Mouse (Mus musculus): Measurements from ENCODE around the gene Gm19935. TPM values are rescaled to one million over a fixed set of nuclear protein-coding genes. Genes with fewer than 3 reads are reported as not detected.

Gm19935 gene
- polyA plus RNA-seq, 1 experiment, result 2.9 TPM

- DNase-seq (ENCODE audit: low read depth), result no peak
Observed at GRCm38 (mm10) chr8:90829825-90830224, 12.6 kb upstream of the Gm19935 start.

DNA sequence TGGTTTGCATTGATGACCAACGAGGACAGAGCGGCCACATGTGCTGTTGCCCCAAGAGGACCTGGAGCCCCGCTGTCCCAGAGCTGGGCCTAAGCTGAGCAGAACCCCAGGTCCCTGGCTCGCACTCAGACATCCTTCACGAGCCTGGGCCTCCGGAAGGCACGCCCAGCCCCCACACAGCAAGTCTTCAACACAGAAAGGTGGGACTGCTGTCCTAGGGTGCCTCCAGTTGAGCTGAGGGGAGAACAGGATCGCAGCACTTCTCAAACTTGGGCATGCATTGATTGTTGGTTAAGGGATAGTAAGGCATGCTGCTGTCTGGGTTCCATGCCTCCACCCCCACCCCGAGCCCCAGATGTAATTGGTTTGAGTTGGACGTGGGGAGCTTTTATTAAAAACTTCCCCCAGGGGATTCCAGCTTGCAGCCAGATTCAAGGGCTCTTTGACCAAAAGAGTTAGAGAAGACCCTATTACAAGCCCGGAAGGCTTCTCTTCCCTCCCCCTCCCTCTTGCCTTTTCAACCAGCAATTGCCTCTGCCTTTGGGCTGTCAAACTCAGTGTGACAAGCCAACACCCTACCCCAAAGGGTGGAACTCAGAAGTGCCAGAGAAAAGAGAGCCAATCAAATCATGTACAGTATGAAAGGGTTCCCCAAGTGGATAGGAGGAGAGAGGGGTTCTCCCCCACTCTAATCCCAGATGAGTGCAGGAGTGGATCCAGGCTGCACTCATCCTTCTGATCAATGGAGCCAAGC is 12.0 kb upstream of the Gm19935 start:
- DNase-seq (ENCODE audit: low read depth), result no peak

- no peak for DNase-seq (ENCODE audit: low read depth)
Observed at GRCm38 (mm10) chr8:90828181-90828986, 11.2 kb upstream of the Gm19935 start, which contains the start of gene Chd9. Gene Chd9 (plus strand): TSS chr8:90828352.

GRCm38 (mm10) chr8:90825459-90825871 is 8.3 kb upstream of the Gm19935 start:
- DNase-seq (ENCODE audit: low read depth), result no peak

- no peak for DNase-seq (ENCODE audit: low read depth)
Observed at GRCm38 (mm10) chr8:90822443-90822842, 5.2 kb upstream of the Gm19935 start.

- no peak for DNase-seq (ENCODE audit: low read depth)
Observed at GRCm38 (mm10) chr8:90820321-90820696, 3.1 kb upstream of the Gm19935 start.

DNA sequence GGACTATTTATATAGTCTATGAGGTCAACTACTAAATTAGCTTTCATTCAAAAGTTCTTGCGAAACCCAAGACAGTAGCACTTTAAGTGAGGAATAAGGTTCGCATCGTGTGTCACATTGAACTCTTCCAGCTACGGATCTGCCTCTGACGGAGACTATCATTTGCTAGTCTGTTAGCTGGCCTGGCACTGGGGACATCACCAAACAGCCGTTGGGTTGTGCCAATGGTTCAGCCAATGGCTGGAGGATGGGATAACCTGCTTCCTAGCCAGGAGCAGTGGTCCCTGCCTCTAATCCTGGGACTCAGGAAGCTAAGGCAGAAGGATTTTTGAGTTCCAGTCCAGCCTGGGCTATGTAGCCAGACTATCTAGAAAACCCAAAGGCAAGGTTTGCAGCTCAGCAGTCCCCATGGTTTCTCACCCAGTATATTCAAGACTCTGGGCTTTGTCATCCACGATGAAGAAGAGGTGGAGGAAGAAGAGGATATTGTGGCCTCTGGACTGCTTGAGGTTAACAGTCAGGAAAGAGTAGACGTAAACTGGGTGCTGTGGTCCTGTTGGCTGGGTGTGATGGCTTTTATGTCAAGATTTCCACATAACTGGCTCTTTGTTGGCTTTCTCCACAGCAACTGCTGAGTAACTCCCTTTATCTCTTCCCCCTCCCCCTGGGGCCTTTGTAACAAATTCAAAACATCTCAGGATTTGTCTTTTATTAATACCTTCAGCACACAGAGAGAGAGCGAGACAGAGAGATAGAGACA is 2.5 kb upstream of the Gm19935 start:
- no peak for DNase-seq (ENCODE audit: low read depth)

DNA sequence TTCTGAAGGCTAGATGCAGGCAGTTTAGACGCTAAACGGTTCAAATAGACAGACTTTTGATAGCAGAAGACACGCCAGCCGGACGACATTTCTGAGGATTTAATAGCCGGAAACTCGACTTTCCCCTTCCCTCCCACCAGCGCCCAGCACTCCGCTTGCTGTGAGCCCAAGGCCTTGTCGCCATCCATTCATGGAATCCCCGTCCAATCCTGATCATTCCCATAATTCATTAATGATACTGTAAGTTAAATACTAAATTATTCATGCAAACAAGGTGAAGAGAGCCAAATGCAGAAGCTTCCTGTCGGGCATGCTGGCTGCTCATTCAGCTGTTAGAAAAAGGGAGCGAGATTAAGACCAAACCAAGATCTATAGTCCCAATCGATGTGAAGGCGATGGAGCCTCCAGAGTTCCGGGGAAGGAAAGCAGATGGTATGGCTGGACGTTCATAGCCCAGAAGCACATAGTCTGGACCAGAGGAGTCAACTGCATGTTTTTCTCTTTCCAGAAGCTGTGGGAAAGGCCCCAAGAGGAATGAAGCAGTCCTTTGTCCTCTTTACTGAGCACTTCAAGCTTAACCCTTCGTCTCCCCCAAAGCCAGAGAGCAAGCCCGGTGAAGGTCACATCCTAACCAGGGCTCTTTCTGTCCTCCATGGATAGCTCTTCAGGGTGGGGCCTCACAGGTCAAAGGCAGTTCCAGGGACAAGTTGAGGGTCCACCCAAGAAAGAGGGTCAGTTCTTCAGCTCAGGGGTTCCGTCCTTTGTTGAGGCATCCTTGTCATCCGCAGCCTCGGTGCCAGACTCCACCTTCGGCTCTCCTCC is 921 bp downstream of the Gm19935 start:
- no peak for DNase-seq (ENCODE audit: low read depth)

DNA sequence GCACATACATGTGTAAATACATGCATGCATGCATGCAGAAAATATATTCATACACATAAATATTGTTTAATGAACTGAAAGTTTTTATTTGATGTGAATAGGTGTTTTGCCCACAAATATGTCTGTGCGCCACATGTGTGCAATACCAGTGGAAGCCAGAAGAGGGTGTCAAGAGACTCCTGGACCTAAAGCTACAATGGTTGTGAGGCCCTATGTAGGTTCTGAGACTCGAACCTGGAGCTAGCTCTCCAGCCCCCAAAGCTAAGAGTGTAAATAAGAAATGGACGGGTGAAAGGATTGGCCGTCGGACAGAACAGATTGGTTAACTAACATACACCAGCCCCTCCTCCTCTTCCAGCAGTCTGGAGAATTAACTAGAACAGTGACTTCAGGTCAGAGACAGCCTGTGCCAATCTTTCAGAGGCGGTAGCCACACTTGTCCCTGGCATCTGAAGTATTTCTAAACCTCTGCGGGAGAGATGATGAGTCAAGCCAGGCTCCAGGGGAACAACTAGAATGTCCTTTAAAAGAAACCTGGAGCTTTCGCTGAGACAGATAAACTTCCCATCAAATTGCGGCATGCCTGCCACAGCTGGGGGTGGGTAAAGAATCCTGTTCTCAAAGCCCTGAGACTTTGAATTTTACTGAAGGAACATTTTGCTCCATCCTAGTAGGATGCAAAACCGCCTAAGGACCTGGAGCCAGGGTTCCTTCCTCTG is 3.4 kb downstream of the Gm19935 start:
- DNase-seq (ENCODE audit: low read depth), result no peak

DNA sequence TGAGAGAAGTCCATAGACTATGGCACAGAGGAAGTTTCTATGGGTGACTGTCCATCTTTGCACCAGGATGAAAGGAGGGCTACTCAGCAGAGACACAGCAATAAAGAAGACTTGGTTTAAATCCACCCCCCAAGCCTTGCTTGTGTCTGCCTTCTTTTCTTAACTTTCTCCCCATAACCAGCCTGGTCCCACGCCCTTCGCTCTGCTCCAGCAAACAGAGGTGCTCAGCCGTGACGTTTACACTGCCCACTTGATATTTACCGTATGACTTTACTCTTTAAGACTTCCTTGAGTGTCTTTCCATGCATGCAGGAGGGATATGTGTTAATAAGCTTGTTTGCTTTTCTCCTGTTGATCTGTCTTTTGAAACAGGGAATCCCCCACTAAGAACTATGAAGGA is 17.7 kb downstream of the Gm19935 start:
- DNase-seq (ENCODE audit: low read depth), result no peak

DNA sequence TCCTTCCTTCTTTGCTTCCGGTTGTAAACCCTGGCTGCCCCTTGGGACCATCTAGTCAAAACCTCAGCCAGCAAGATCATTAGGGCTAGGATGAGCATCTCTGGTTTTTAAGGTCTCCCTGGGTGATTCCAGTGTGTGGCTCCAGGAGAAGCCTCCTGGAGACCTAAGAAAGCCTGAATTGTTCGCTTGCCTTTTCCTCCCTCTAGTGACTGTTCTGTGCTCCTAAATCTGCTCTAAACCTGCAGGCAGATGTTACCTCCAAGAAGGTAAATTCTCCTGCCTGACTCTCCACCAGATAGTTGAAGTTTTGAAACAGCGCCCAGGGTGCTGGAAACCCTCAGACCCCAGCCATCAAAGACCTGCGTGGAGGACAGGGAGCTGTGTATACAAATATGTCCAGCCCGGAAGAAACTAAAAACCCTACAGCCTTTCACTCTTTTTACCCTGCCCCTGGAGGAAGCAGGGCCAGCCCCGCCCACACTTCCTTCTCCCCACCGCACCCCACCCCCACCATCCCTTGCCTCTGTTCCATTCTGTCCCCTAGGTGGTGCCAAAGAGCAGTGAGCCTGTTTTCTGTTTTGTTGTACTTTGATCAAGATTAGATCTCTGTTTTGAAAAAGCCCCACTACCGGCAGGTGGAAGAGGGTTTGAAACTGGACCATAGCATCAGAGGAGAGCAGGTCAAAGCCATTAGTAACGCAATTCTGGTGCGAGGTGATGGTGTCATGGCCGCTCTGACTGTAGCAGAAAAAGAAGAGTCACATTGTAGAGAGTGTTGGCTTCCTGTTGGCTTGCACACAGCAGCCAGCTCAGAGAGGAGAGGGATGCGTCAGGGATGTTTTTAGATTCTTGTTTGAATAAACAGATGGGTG is 22.0 kb downstream of the Gm19935 start:
- DNase-seq (ENCODE audit: low read depth), result no peak

DNA sequence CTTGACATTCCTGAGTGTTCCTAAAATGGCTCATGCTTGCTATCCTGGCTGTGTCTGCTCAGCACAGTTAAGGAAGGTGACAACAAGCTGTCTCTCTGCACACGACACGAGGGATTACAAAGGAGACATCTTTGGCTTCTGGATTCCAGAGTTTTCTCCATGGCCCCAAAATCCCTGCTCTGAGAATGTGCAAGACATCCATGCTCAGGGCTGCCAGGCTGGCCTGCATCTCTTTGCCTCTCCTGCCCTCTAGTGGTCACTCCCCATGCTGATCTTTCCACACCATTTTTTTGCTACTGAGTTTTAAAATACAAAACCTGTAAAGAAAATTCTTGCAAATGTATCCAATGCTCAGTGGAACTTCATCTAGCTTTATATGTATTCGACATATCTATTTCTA is 23.5 kb downstream of the Gm19935 start:
- no peak for DNase-seq (ENCODE audit: low read depth)

GRCm38 (mm10) chr8:90791616-90792015 is 25.6 kb downstream of the Gm19935 start:
- no peak for DNase-seq (ENCODE audit: low read depth)

DNA sequence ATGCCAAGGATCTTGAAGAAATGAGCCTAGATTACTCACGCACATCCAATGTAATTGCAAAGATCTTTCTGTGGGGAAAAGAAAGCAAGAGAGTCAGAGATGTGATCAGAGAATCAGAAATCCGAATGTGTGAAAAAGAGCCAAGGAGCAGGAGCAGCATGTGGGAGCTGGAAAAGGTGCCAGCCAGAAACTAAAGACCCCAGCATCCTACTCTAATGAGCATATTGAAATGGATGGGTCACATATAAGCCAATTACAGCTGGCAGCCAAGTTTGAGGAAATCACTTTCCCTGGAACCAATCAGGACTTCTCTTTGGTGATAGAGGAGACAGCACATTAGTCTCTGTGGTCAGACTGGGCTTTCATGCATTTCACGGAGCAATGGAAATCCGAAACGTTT is 47.4 kb downstream of the Gm19935 start:
- DNase-seq (ENCODE audit: low read depth), result no peak

Other genes with a start within 250 kb of the Gm19935 start
- 2,387 and 2,859 TPM in 2 replicates for gene Chd9, start 11.0 kb upstream of the Gm19935 start, polyA plus RNA-seq (2012; rRNA removed)